Mouse (Mus musculus) monocyte, adult 59 days (primary cell): ENCODE measurements around the gene Olfr1124. TPM values are rescaled to one million over a fixed set of nuclear protein-coding genes. Genes with fewer than 3 reads are reported as not detected.

Experiments
- total RNA-seq, 2 experiments: library from RNA; stranded (reverse); gene quantifications; one replicate each; pipeline ENCODE4 v1.2.4; 2023

Olfr1124 gene
- not detected for total RNA-seq

DNA sequence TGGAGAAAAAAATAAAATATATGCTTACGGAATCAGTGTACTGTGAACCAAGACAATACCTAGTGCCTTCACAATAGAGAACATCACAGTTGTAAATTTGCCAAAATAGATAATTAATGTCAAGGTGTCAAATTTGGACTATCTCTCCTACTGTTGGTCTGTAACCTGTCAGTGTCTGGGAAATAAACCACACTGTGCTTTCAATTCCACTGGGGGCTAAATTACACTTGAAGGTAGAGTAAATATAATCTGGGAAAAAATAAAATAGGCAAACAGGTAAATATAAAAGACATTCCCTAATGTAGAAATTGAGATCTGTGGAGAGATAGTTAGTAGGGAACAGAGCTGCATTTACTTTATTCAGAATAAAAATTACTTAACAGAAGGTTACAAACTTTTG is at the start of gene Olfr1124:
Gene Olfr1124, plus strand, starts transcription at position 301 of the 400 bp plus-strand sequence.

DNA sequence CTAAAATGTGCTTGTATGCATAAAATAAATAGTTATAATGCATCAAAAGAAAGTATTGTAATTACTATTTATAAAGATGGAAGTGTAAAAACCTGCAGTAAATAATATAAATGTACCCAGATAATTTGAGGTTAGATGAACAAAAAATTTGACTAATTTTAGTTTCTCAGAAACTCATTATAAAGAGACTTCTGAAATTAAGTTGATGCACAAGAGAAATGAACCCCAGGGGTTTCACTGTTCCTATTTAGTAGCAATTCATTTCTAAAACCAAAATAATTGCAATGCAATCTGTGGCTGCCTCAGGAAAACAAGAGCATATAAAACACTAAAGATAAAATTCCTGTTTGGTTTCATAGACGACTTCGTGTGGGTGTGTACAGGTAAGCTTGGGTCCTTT is 44.5 kb upstream of the Olfr1124 start, which contains the start of gene Olfr1122:
Gene Olfr1122, plus strand, starts transcription at position 301 of the 400 bp plus-strand sequence.

DNA sequence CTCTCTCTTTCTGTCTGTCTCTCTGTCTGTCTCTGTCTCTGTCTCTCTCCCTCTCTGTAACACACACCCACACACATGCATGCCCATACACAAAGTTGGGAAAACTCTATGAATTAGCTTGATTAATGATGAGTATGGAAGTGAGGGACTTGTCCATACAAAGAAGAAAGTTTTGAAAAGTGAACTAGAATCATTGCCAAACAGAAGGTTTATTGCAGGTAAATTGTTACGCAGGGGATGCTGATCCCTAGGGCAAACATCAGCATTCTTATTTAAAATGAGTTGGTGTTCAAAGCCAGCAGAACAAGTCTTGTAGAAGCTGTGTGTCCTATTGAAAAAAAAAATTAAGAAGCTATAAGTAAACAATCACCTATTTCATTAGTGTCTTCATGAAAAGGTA is 13.7 kb upstream of the Olfr1124 start, which contains the start of gene Olfr1123:
Gene Olfr1123, plus strand, starts transcription at position 301 of the 400 bp plus-strand sequence.

DNA sequence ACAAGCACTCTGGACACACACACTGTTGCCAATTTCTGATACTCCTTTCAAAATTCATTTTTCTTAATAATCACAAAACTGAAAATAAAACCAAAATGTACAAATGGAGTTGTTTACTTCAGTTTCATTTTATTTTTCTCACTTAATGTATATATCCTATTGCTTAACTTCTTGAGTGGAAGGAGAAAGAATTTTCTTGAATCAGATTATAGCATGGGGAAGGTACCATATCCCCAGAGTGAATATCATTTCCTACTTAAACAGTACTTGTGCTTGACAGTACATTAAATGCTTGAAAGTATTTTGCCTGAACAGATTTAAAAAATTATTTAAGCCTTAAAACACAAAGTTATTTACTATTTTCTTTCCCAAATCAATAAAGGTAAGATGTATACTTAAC is 23.6 kb downstream of the Olfr1124 start, which contains the start of gene Olfr1126:
Gene Olfr1126, plus strand, starts transcription at position 301 of the 400 bp plus-strand sequence.

Other genes starting within 250 kb of the Olfr1124 start
- not detected for gene Olfr1112, start 242.5 kb upstream of the Olfr1124 start, total RNA-seq
- gene Olfr1113, start 221.3 kb upstream of the Olfr1124 start, total RNA-seq: not detected
- gene Olfr1115, start 182.3 kb upstream of the Olfr1124 start, total RNA-seq: not detected
- not detected for gene Olfr1116, start 162.7 kb upstream of the Olfr1124 start, total RNA-seq
- not detected for gene Olfr1118, start 122.7 kb upstream of the Olfr1124 start, total RNA-seq
- gene Olfr1120, start 75.5 kb upstream of the Olfr1124 start, total RNA-seq: not detected
- not detected for gene Olfr1121, start 60.4 kb upstream of the Olfr1124 start, total RNA-seq
- under 1 TPM in 1 of 2 experiments, not detected in 1; 0.29 TPM for gene Olfr1122, start 44.4 kb upstream of the Olfr1124 start, total RNA-seq
- gene Olfr1123, start 13.6 kb upstream of the Olfr1124 start, total RNA-seq: not detected
- gene Olfr1126, start 23.7 kb downstream of the Olfr1124 start, total RNA-seq: not detected
- not detected for gene Pramel7, start 66.8 kb downstream of the Olfr1124 start, total RNA-seq
- not detected for gene Pramel6, start 76.3 kb downstream of the Olfr1124 start, total RNA-seq
- gene Olfr153, start 101.5 kb downstream of the Olfr1124 start, total RNA-seq: not detected
- gene Olfr1128, start 115.3 kb downstream of the Olfr1124 start, total RNA-seq: not detected
- gene Olfr1129, start 143.6 kb downstream of the Olfr1124 start, total RNA-seq: not detected
- gene Olfr1130, start 175.9 kb downstream of the Olfr1124 start, total RNA-seq: not detected
- gene Olfr1131, start 196.8 kb downstream of the Olfr1124 start, total RNA-seq: not detected
- not detected for gene Olfr1132, start 207.3 kb downstream of the Olfr1124 start, total RNA-seq
- not detected for gene Olfr1133, start 217.1 kb downstream of the Olfr1124 start, total RNA-seq
- gene Olfr1134, start 228.2 kb downstream of the Olfr1124 start, total RNA-seq: not detected
- gene Olfr1135, start 243.4 kb downstream of the Olfr1124 start, total RNA-seq: not detected